ENCODE assay signal across 21 mouse cellular contexts in the genomic region with DNA sequence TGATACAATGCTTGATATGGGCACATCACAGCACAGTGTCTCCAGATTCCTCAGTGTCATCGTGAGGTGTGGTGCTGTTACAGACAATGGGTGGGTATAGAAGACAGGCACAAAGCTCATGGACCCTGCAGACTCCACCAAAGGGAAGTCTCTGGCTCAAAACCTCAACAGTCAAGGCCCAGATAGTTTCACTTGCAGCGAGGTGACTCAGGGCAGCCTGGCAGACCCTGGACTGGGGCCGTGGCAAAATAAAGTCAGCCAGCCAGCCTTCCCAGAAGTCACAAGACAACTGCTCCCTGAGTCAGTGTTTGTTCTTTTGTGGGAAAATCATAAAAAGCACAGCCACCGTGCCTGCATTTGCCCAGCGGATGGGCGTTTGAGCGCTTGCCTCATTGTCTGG.
DNase-seq lines count a peak whose midpoint lies in the region; ATAC-seq and TF ChIP-seq lines count a peak whose summit lies in the region.
"Had no signal": no experiment of that assay in that cellular context is flagged by ENCODE, and none has a peak within 500 bp of the region (broad histone marks: within the 10 kb centered on the region; RNA-seq: fewer than 3 reads in every experiment).

No protein-coding gene starts in this region.

- no peaks in the 10 kb centered on the region for H3K79me2 ChIP-seq in myocyte (ENCODE audit: control insufficient read depth, insufficient read depth)

- H3K27ac ChIP-seq in cerebellum, adult 2 months (ENCODE audit: insufficient read depth, low read length): 0 out of 2 replicates have a peak overlapping the region, but pooled peaks have one; percentile 57
- H3K27ac ChIP-seq in intestine, embryonic 15.5 days: no peak overlapping the region
- H3K27ac ChIP-seq in intestine, embryonic 16.5 days (ENCODE audit: low read length): no peak overlapping the region
- no peak overlapping the region for H3K27ac ChIP-seq in forebrain, embryonic 16.5 days (ENCODE audit: low read length)
- H3K27ac ChIP-seq: embryonic facial prominence, embryonic 13.5 days; forebrain, embryonic 12.5 days; gastrocnemius, adult 2 months; hindbrain, embryonic 12.5 days had no signal

- H3K9me3 ChIP-seq in intestine, embryonic 15.5 days: no peaks in the 10 kb centered on the region
- no peaks in the 10 kb centered on the region for H3K9me3 ChIP-seq in intestine, embryonic 16.5 days (ENCODE audit: control insufficient read depth, low read length)
- H3K9me3 ChIP-seq in forebrain, embryonic 16.5 days (ENCODE audit: control insufficient read depth, low read length): no peaks in the 10 kb centered on the region
- H3K9me3 ChIP-seq: forebrain, embryonic 12.5 days; hindbrain, embryonic 12.5 days had no signal

- 70% methylated on average over 7 of the region's 7 CpGs for WGBS in cerebellum, adult 2 months
- WGBS in intestine, embryonic 15.5 days: 70% methylated on average over 7 of the region's 7 CpGs
- WGBS in intestine, embryonic 16.5 days: 69% methylated on average over 7 of the region's 7 CpGs
- WGBS in forebrain, embryonic 16.5 days: 68% methylated on average over 7 of the region's 7 CpGs

- H3K27me3 ChIP-seq in cerebellum, adult 2 months (ENCODE audit: control insufficient read depth, insufficient read depth, low read length): no peaks in the 10 kb centered on the region
- no peaks in the 10 kb centered on the region for H3K27me3 ChIP-seq in intestine, embryonic 15.5 days (replicated peaks)
- no peaks in the 10 kb centered on the region for H3K27me3 ChIP-seq in intestine, embryonic 16.5 days (replicated peaks; ENCODE audit: control insufficient read depth, insufficient read depth, low read length)
- H3K27me3 ChIP-seq in myocyte (ENCODE audit: control insufficient read depth, insufficient read depth, insufficient read length): no peaks in the 10 kb centered on the region
- H3K27me3 ChIP-seq in forebrain, embryonic 16.5 days (replicated peaks; ENCODE audit: control insufficient read depth, insufficient read depth, low read length): no peaks in the 10 kb centered on the region
- H3K27me3 ChIP-seq: embryonic facial prominence, embryonic 13.5 days; hindbrain, embryonic 12.5 days had no signal

- no peak overlapping the region for H3K9ac ChIP-seq in intestine, embryonic 15.5 days
- H3K9ac ChIP-seq in intestine, embryonic 16.5 days (ENCODE audit: low read depth, low read length): no peak overlapping the region
- H3K9ac ChIP-seq in forebrain, embryonic 16.5 days (replicated peaks; ENCODE audit: low read depth, low read length): no peak overlapping the region
- H3K9ac ChIP-seq: embryonic facial prominence, embryonic 13.5 days; forebrain, embryonic 12.5 days; heart, embryonic 12.5 days; hindbrain, embryonic 12.5 days had no signal

- no peak for TF ChIP-seq CTCF in cerebellum, adult 2 months (IDR thresholded peaks at IDR 0.05; ENCODE audit: borderline replicate concordance, insufficient read depth, low read depth, low read length)

- H3K4me3 ChIP-seq in cerebellum, adult 2 months (replicated peaks; ENCODE audit: insufficient read depth, low read depth, low read length): no peak overlapping the region
- H3K4me3 ChIP-seq in intestine, embryonic 15.5 days (replicated peaks): no peak overlapping the region
- H3K4me3 ChIP-seq in intestine, embryonic 16.5 days (ENCODE audit: low read length): no peak overlapping the region
- no peak overlapping the region for H3K4me3 ChIP-seq in myocyte
- H3K4me3 ChIP-seq in forebrain, embryonic 16.5 days (replicated peaks; ENCODE audit: low read length): no peak overlapping the region
- H3K4me3 ChIP-seq: embryonic facial prominence, embryonic 13.5 days; forebrain, embryonic 12.5 days; gastrocnemius, adult 2 months; heart, embryonic 12.5 days; hindbrain, embryonic 12.5 days had no signal

- H3K4me2 ChIP-seq in intestine, embryonic 15.5 days (replicated peaks): no peak overlapping the region
- H3K4me2 ChIP-seq in intestine, embryonic 16.5 days (ENCODE audit: low read depth, low read length): no peak overlapping the region
- peak overlapping the region; percentile 68 for H3K4me2 ChIP-seq in myocyte (ENCODE audit: low read depth)
- H3K4me2 ChIP-seq in forebrain, embryonic 16.5 days (ENCODE audit: low read length): no peak overlapping the region
- H3K4me2 ChIP-seq: embryonic facial prominence, embryonic 13.5 days; forebrain, embryonic 12.5 days; heart, embryonic 12.5 days; hindbrain, embryonic 12.5 days had no signal

- H3K36me3 ChIP-seq in intestine, embryonic 15.5 days: no peaks in the 10 kb centered on the region
- H3K36me3 ChIP-seq in intestine, embryonic 16.5 days (ENCODE audit: control insufficient read depth, insufficient read depth, low read length): no peaks in the 10 kb centered on the region
- H3K36me3 ChIP-seq in myocyte (ENCODE audit: control insufficient read depth, insufficient read depth): no peaks in the 10 kb centered on the region
- H3K36me3 ChIP-seq in forebrain, embryonic 16.5 days (ENCODE audit: control insufficient read depth, insufficient read depth): no peaks in the 10 kb centered on the region
- H3K36me3 ChIP-seq: embryonic facial prominence, embryonic 13.5 days; forebrain, embryonic 12.5 days; G1E; heart, embryonic 12.5 days; hindbrain, embryonic 12.5 days had no signal

- DNase-seq in cerebellum, adult 2 months: no peak
- no peak for DNase-seq in cerebellum, adult 11-12 months
- DNase-seq in adrenal gland, postnatal 14 days: peak; percentile 61
- DNase-seq in right cerebral cortex, postnatal 25 days: no peak
- DNase-seq: B cell, adult 2 months; heart, postnatal 36 days; kidney, adult 11 months; kidney, adult 9 months had no signal

- H3ac ChIP-seq in myocyte (ENCODE audit: control insufficient read depth, insufficient read length): no peak overlapping the region

- peaks cover 29% of the 10 kb centered on the region for H3K4me1 ChIP-seq in cerebellum, adult 2 months (ENCODE audit: control insufficient read depth, insufficient read depth, low read length)
- no peaks in the 10 kb centered on the region for H3K4me1 ChIP-seq in intestine, embryonic 15.5 days (replicated peaks)
- no peaks in the 10 kb centered on the region for H3K4me1 ChIP-seq in intestine, embryonic 16.5 days (ENCODE audit: control insufficient read depth, insufficient read depth, low read length)
- H3K4me1 ChIP-seq in forebrain, embryonic 16.5 days (replicated peaks; ENCODE audit: control insufficient read depth, insufficient read depth, low read length): peaks cover 5% of the 10 kb centered on the region
- H3K4me1 ChIP-seq: embryonic facial prominence, embryonic 13.5 days; forebrain, embryonic 12.5 days; heart, embryonic 12.5 days; hindbrain, embryonic 12.5 days had no signal

- ATAC-seq in intestine, embryonic 15.5 days: 0 out of 2 replicates have a peak, but pooled peaks have one; percentile 17
- no peak for ATAC-seq in intestine, embryonic 16.5 days
- ATAC-seq in forebrain, embryonic 16.5 days: no peak
- ATAC-seq: activated CD4-positive, CD25-positive, alpha-beta regulatory T cell, adult 4 months; CD4-positive, CD25-positive, alpha-beta regulatory T cell, adult 4 months; Patski had no signal

- no peak for TF ChIP-seq POLR2A in cerebellum, adult 2 months (IDR thresholded peaks at IDR 0.05; ENCODE audit: borderline replicate concordance, insufficient read depth, low read length)
- no peak for TF ChIP-seq POLR2A in myocyte (IDR thresholded peaks at IDR 0.05; ENCODE audit: insufficient read length, low read depth)

TF ChIP-seq in myocyte, 11 proteins besides CTCF, POLR2A, EP300 and RAD21:
- TF ChIP-seq TCF3 (IDR thresholded peaks at IDR 0.05; ENCODE audit: insufficient read length, low read depth) (no peak), TCF12 (IDR thresholded peaks at IDR 0.05; ENCODE audit: insufficient read depth, poor library complexity, severe bottlenecking) (no peak), CEBPB (IDR thresholded peaks at IDR 0.05; ENCODE audit: insufficient read depth, poor library complexity, severe bottlenecking) (no peak), REST (IDR thresholded peaks at IDR 0.05; ENCODE audit: insufficient read depth, insufficient read length) (no peak)
